Mouse (Mus musculus) retina, adult 2 months (tissue): ENCODE results near the gene Gm6882.
"Not testable (repeated sequence)": the region's sequence is repeated elsewhere in the genome, so short reads cannot be mapped to it uniquely, and the experiment has no call there.

Experiments used
- DNase-seq: peaks from one replicate; pipeline ENCODE4 v3.0.0-alpha.2; 2012; ENCODE audit warnings: low read depth, low spot score

The Gm6882 gene

GRCm38 (mm10) chr7:21432645-21433044, at the start of gene Gm6882:
Gene Gm6882, minus strand, starts transcription at chr7:21432745.
- DNase-seq: not testable (repeated sequence)
